Mouse (Mus musculus) telencephalon, adult 2 months (tissue): ENCODE results near the gene Card6.

Experiments used
- DNase-seq: peaks from one replicate; pipeline ENCODE4 v3.0.0-alpha.2; 2011; ENCODE audit warnings: low read depth, low spot score

The Card6 gene

DNA sequence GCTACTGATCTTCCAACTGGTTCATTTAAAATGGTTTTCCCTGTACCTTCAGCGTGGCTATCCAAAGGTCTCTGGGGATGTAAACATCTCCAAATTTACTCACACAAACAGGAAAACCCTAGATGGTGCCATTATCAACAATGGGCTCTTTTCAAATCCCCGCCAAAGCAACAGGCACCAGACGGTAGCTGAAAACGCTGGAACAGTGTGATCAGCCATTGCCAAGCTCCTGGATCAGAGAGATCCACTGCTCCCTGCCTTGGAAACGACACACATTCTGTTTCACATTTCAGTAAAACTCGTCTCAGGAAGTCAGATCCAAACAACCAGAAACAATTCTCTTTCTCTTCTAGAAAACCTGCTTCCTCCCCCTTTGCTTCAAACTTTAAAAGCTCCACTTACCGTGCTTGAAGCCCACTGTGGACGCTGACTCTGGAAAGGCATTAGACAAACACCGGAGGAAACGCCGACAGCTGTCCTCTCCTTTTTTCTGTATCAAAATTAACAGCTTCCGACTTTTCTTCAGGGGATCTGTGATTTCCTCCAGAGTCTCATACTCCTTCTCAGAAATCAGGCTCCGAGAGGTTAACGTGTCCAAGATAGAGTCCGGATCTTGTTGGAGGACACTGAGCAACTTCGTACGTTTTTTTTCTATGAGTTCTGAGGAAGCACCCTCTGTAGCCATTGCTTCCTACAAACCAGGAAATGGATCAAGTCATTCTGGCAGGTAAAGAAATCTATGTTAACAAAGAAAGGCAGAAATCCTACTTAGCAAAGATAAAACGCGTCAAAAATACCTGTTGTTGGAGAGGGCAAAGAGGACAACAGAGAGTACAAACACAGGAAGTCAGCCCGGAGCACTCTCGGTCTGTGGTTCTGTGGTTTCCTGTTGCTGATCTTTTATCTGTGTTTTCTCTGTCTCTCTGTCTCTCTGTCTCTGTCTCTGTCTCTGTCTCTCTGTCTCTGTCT, at the start of gene Card6:
Gene Card6 (minus strand): TSS at position 854 of the 969 bp plus-strand sequence.
- no peak for DNase-seq

DNA sequence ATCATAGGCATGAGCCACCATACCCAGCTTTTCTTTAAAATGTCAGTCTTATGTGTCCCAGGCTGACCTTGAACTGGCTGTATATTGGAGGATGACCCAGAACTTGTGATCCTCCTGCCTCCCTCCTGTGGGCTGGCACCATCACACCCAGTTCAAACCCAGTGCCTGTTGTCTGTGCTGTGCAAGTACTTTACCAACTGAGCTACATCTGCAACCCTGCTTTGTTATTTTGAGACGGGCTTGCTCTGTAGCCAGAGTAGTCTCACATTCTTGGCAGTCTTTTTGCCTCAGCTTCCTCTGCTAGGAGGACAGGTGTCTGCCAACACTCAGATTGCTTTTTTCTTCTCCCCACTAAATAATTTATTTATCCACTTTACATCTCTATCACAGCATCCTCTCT, 49.0 kb upstream of the Card6 start:
- no peak for DNase-seq

DNA sequence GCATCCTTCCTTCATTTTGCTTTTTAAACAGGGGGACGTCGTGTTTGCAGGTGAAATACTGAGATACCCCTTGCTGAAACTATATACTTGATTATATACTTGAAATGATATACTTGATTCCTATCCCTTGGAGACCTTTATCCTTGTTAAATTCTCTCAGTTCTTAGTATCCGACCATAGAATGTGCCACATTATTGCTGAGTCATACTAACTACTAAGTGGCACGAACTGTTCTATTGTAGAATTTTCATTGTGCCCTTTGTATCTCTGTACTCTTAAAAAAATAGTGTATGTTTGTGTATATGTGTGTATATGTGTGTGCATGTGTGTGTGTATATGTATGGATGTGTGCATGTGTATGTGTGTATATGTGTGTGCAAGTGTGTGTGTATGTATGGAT, 48.0 kb upstream of the Card6 start:
- DNase-seq: no peak

DNA sequence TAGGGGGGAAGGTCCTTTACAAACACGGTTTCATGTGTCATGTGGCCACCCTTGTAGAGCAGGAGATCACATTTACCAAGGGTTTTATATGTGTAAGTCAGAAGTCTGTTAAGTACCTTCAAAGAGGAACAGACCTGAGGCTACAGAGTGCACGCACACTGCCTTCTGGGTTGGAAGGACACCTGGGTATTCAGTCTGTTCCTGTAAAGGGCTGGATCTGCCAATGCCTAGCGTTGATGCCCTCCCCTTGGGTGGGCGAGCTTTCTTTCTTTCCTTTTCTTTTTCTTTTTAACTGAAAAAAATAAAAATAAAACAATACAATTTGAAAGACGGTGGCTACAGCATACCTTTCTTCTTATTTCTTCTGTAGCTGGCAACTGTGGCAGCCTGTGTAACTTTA, 46.8 kb upstream of the Card6 start:
- no peak for DNase-seq

DNA sequence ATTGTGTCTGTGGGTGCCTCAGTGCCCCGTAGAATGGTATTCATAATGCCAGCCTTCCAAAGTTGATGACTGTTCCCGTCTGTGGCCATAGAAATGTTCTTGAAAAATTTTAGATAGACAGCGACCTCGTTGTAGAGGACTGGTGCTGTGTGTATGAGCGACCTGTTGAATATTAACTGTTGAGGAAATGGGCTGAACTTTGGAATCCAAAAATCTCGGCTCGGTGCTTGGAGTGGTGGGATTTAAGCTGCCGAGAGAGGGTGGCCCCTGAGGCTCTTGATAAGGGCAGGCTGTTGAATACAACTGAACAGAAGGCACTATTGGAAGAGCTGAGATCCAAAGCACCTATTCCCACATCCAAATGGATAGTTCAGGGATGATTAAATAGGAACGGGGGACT, 46.3 kb upstream of the Card6 start:
- DNase-seq: no peak

DNA sequence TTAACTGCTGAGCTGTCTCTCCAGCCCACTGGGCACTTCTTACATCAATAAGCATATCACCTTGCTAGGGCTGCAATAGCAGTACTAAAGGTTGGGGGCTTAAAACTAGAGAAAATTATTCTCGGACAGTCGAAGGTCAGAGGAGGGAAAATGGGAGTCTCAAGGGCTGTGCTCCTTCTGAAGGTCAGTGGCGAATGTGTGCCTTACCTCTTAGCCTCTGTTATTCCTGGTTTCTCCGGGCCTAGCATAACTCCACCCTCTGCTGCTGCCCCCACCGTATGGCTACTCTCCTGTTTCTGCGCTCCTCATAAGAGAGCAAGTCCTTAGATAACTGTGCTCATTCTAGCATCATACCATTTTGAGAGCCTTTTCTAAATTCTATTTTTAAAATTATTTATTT, 43.8 kb upstream of the Card6 start:
- no peak for DNase-seq

DNA sequence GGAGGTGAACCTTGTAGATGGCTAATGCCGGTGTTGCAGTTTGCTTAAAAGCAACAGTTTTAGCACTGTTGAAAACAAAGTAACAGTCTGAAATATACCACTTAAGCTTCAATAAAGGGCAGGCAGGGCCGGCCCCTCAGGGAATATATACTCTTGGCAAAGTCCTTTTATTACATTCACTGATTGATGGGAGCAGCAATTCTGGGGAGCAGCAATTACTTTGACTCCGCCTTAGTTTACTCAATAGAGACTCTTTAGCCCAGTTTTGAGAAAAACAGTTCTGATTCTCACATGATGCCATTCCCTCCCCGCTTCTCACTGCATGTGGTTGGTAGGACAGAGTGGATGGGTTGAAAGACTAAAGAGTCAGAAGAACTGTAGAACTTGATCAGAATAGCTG, 40.8 kb upstream of the Card6 start:
- no peak for DNase-seq

DNA sequence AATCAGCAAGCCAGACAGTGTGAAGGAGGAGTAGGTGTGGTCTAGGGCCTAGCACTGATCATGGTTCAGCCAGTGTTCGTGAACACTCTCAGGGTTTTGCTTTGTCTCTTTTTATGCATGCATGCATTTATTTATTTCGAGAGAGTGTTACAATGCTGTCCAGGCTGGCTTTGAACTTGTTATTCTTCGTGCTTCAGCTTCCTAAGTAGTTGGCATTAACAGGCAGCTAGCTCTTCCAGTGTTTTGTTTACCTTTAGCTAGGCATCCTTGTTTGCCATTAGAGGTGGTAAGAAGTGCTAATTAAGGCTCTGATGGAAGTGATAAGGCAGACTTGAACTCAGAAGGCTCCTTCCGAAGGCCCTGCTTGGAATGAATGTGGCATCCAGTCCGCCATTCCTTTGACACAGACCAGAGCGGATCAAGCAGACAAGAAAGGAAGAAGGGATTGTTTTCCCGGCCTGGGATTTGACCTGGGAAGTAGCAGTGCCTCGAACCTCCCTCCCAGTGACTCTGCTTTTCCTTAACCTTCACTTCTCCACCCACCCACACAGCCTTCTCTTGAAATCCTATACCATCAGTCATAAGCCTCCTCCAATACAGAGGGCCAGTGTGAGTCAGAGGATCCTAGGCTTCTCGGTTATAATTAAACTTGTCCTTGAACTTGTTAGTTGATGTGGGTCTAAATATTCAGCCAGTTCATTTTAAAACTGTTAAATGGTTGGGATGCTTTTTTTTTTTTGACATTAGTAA, 37.0 kb upstream of the Card6 start:
- no peak for DNase-seq

DNA sequence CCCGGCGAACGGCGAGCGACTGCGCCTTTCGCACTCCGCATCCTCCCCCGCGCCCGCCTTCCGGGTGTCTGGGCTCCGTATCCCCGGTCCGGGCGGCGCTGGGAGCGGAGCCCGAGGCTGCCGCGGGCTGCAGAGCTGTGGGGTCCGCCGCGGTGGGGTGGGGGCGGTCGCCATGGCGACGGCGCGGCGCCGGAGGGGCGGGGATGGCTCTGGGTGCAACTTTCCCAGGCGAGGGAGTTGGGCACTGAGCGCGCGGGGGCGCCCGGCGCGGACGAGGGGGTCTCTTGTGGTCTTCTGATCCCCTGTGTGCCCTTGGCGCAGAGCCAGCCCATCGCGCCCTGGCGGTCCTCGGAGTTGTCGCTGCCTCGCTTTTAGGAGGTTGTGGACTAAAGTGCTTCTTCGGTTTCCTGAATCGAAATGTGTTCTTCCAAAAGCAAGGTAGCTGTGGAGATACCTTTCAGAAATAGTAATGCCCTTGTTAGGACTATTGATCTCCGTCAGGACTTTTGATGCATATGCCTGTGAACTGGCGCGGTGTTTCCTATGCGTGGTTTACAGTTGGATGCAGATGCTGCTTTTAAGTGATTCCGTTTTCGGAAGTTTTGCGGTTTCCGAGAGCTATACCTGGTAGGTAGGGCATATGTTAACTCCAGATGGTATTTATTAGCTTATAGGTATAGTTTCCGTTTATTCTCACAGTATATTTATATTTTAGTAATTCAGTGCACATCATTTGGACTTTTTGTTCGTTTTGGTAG, 35.9 kb upstream of the Card6 start:
- no peak for DNase-seq

DNA sequence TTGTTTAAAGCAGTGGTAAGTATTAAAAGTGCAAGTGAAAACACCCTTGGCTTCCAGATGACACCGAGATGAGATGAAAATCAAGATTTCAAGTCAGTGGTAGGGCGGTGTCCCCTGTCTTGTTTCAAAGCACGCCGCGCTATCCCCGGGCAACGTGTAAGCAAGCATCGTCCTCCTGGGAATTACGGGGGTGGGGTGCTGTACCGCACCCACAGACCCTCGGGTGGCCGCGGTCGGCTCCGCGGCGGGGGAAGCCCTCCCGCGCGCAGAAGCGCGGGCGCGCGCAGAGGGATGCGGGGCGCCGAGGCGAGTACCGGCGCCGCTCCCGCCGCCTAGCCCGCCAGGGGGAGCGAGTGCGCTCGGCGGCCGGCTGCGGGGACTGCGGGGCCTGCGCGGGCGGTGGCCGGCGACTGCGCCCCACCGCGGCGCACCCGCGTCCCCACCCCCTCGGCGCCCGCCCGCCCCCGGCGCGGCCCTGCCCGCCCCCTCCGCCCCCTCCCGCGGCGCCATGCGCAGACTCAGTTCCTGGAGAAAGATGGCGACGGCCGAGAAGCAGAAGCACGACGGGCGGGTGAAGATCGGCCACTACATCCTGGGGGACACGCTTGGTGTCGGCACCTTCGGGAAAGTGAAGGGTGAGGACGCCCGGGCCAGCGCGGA, 35.2 kb upstream of the Card6 start, which contains the start of gene Prkaa1:
Gene Prkaa1 (plus strand): TSS at position 501 of the 660 bp plus-strand sequence.
- DNase-seq: no peak

DNA sequence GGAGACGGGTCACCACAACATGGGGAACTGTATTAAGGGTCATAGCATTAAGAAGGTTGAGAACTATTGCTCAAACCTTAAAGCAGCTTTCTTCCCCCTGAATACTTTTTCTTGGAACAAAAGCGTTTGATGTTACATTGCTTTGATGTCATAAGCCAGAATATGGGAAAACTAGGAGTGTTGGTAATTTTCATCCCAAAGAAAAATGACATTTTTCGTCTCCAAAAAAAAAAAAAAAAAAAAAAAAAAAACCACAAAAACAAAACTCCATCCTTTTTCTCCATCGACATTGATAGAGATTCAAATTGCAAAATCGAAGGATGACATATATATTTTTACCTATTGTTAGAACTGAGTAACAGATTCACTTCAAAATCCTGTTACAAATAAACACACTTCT, 34.4 kb upstream of the Card6 start:
- no peak for DNase-seq

DNA sequence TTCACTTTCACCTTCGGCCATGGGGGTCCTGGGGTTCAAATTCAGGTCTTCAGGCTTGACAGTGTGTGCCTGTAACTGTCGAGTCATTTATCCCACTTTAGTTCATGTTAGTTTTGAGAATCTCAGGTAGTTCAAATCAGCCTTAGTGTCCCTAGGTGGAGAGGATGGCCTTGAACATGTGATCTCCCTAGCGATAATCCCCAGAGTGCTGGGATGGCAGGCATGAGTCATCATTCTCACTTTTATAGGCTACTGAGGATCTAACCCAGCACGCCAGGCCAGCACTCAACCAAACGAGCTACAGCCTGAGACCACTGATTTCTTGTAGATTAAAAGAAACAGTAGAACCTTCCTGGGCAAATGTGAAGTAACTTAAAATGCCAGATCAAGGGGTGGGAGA, 33.7 kb upstream of the Card6 start:
- DNase-seq: no peak

DNA sequence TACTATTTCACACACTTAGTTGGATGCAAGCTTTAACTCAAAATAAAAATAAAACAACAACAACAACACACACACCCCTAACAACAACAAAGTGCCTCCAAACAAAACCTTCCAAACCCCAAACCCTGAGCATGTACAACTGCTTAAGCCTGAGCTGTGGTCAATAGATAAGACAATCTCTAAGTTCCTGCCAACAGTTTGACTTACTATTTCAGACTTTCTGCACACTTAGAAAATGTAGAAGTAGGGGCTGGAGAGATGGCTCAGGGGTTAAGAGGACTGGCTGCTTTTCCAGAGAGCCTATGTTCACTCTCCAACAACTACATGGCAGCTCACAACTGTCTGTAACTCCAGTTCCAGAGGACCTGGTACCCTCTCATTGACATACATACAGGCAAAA, 32.0 kb upstream of the Card6 start:
- no peak for DNase-seq

DNA sequence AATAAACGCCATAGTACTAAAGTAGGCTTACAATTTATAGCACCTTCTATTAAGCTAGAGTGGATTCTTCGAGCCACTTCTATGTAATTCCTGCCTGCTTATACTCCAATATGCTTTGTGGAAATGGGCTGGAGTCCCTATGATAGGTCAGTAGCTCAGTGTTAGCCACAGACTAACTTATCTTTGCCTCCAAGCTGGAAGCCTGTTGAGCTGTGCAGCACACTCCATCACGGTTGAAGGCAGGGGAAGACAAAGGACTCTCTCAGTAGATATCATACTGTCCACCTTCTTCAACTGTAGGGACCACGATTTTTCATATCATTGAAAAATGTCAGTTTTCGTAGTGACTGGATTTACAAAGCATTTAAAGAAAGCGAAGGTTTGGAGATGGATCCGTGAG, 31.5 kb upstream of the Card6 start:
- DNase-seq: no peak

DNA sequence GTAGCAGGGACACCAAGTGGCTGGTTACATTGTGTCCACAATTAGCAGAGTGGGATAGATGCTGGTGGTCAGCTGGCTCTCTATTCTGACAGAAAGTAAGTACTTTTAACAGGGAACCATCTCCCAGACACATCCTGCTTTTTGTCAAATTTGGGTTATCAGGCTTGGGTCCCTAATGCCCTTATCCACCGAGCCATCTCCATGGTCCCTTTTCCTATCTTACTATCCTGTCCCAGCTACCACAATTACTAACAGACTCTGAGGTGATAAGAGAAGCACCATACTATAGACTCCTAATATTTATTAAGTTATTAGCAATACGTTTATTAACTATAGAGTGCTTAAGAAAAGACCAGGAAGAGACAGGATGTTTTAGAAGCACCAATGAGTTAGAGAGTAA, 31.0 kb upstream of the Card6 start:
- no peak for DNase-seq

DNA sequence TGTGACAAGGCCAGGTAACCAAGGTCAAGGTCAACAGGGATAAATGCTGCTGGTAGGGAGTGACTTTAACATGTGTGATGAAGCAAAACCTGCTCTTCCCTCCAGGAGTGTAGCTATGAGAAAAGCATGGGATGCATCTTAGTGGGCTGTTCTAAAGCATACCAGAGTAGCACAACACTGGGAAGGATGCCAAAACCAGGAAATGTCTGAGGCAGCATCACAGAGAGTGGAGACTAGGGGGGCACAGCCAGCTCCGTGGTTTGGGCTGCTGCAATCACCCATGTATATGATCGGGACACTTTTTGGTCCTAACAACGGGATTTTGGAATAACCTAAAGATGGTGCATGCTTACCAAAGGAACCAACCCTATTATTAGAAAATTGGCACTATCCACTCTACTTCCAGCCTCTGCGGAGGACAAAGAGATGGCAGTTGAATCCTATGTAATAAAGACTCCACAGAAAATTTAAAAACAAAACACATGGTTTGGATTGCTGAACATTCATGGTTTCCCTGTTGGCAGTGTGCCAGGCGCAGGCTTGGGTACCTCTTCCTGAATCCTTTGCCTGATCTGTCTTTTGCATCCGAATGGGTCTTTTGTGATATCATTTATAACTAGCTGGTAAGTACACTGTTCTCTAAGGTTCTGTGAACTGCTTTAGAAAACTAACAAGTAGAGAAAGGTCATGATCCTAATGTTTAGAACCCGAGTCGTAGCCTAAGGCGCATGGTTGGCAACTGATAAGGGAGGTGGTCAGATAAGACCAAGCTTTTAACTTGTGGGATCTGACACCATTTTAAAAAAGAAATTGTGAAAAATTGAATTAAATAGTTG, 29.9 kb upstream of the Card6 start:
- no peak for DNase-seq

DNA sequence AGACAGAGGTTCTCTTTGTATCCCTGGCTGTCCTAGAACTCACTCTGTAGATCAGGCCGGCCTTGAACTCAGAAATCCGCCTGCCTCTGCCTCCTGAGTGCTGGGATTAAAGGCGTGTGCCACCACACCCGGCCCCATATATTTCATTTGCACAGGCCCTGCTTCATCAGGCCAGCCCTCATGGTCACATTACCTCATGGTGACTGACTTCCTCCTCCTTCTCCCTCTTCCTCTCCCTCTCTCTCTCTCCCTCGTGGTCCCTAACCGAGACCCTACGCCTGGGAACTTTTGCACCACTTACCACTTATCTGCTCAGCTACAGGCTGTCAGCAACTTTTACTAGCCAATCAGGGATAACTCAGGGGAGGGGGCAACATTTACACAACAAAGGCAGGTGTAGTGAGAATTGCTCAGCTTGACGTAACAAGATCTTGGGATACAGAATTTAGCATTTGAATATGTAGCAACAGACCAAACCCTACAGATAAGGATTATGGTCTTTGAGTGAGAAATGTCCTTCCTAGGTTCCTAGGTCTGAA, 26.7 kb upstream of the Card6 start:
- DNase-seq: no peak

DNA sequence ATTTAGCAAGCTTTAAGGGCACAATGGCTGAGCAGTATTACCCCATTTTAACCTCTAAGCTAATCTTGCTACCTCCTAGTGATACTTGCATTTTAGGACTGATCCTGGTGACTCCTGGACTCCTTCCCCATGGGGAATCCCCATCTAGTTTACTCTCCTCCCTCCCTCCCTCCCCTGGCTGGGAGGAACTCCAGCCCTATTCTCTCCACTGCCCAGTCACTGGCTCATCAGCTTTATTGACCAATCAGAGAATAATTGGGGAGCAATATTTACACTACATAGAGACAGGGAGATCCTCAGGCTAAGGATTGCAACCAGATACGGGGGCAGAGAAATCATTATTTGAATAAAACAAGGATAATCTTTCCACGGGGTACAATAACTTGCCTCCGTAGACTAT, 25.8 kb upstream of the Card6 start:
- no peak for DNase-seq

DNA sequence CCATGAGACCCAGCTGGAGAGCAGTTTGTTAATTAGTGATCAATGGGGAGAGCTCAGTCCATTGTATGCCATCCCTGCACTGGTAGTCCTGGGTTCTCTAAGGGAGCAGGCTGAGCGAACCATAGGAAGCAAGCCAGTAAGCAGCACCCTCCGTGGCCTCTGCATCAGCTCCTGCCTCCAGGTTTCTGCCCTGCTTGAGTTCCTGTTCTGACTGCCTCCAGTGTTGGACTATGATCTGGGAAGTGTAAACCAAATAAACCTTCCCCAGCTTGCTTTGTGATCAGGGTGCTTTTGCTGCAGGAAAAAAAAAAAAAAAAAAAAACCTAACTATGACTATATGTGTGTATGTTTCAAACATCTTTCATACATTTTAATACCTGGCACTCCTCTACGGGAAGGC, 25.0 kb upstream of the Card6 start:
- DNase-seq: no peak
